Mouse (Mus musculus) urinary bladder, postnatal 25 days (tissue): ENCODE data around the gene Vwce.

Source experiments
- DNase-seq: peaks from one replicate; pipeline ENCODE4 v3.0.0; 2022; ENCODE audit warnings: low spot score

The Vwce gene

GRCm38 (mm10) chr19:10714682-10715475 is 80.9 kb downstream of the Vwce start:
- DNase-seq = peak; percentile 76

- no peak for DNase-seq
Measured at GRCm38 (mm10) chr19:10715476-10715875, 81.5 kb downstream of the Vwce start.
